Mouse (Mus musculus) G1E (cell line): Measurements from ENCODE around the gene BC029722.

Source experiments
- CTCF ChIP-seq: IDR thresholded peaks from 2 replicates; pipeline ENCODE4 v1.5.1; 2012; ENCODE audit warnings: low read depth, low read length, inconsistent platforms, mixed read lengths
- GATA1 ChIP-seq: IDR thresholded peaks from 2 replicates; pipeline ENCODE4 v1.6.1; 2012; ENCODE audit warnings: borderline replicate concordance, low read length, inconsistent platforms, mixed read lengths
- TAL1 ChIP-seq: conservative IDR thresholded peaks from 2 replicates; pipeline ENCODE4 v1.6.1; 2012; ENCODE audit warnings: low read depth, low read length, inconsistent platforms, mixed read lengths

DNA sequence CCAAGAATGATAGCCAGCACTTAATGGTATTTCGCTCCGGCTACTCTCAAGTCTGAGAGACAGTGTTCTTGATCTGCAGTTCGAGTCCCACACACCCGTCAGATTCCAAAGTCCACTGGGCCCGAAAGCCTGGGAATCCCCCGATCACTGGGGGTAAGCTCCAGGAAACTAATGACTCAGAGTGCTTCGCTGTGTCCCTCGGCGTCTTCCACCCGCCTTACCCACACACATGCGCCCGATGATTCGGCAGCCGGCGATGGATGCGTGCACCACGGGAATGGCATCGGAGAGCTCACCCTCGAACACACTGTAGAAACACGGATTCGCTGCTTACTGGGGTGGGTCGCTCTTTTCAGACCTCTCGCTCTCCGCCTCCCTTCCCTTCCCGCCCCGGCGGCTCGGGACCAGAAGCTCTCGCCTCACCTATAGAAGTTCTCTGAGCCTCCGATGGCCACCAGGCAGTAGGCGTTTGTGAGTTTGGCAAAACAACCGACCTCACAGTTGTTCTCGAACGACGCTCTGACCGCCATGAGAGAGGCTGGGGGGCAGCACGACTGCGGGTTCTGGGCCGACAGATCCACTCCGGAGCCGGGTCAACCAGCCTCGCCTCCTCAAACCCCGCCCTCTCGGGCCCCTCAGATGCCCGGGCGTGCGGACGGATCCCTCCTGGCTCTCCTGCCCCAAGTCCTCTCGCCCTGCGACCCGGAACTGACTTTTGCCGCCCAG lies 6.8 kb upstream of the BC029722 start:
- TF ChIP-seq CTCF: no peak
- no peak for TF ChIP-seq GATA1
- no peak for TF ChIP-seq TAL1
